Mouse (Mus musculus) spleen, adult 2 months (tissue): ENCODE results near the gene Olfm4.

ENCODE experiments used
- CTCF ChIP-seq: fragments of 200-500 bp; IDR thresholded peaks from 2 replicates; pipeline ENCODE4 v1.5.1; 2011; ENCODE audit warnings: mild to moderate bottlenecking, inconsistent platforms; ENCODE audit not compliant: insufficient read depth, insufficient read length, insufficient replicate concordance; ENCODE audit errors: extremely low read depth
- POLR2A ChIP-seq: fragments of 200-500 bp; IDR thresholded peaks from 2 replicates; pipeline ENCODE4 v1.6.1; 2011; ENCODE audit warnings: low read depth, low read length, inconsistent platforms

DNA sequence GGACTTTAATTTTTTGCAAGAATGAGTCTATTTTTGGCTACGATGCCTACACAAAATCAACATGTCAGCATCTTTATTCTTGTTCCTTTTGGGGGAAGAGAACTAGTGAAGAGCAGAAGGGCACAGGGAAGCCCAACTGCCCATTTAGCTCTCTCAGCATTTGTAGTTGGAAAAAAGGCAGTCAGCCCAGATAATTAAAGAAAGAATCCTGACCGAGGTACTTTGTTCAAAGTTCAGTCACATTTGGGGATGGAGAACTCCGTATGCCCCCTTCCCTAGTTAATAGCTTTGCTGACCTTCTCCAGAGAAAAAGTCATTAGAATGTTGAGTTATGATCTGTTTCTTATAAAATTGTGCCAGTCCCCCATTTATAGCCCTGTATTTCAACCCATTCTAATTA, 77.8 kb downstream of the Olfm4 start:
- TF ChIP-seq POLR2A (no peak), CTCF (no peak)
